In the genomic region with DNA sequence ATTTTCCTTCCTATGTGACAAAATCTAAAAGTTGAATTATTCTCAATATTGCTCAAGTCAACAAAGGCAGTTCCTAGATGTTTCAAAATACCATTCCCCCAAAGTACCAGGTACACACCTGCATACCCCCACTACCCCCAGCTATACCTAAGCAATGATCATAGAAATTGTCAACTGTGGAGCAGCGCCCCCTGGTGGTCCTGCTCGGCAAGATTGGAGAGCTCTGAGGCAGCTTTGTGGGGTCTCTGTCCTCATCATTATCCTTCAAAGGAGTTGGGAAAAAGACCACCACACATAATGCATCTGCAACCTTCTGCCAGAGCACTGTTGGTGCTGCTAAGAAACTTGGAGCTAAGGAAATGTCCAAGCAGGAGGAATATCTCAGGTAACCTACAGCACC, we compare ENCODE assay signal across 9 mouse cellular contexts. TPM values are rescaled to one million over a fixed set of nuclear protein-coding genes. Genes with fewer than 3 reads are reported as not detected.
DNase-seq lines count a peak whose midpoint lies in the region; ATAC-seq and TF ChIP-seq lines count a peak whose summit lies in the region.
"Had no signal": no experiment of that assay in that cellular context is flagged by ENCODE, and none has a peak within 500 bp of the region (broad histone marks: within the 10 kb centered on the region; RNA-seq: fewer than 3 reads in every experiment).

No protein-coding gene starts in this region.

- H3K4me1 ChIP-seq in MEL (ENCODE audit: control insufficient read depth in 1 of 2, insufficient read depth in 2 of 2, low read length in 2 of 2): no peaks in the 10 kb centered on the region
- H3K4me1 ChIP-seq: embryonic facial prominence, embryonic 13.5 days had no signal

- TF ChIP-seq POLR2A in MEL (IDR thresholded peaks at IDR 0.05; ENCODE audit: control insufficient read depth in 1 of 2, insufficient read depth in 1 of 2, low read depth in 1 of 2, low read length in 2 of 2, poor library complexity in 1 of 2): no peak

- no peaks in the 10 kb centered on the region for H3K36me3 ChIP-seq in MEL (ENCODE audit: control insufficient read depth in 1 of 2, insufficient read depth in 2 of 2, low read length in 2 of 2)
- H3K36me3 ChIP-seq: embryonic facial prominence, embryonic 13.5 days had no signal

- peak; percentile 48 for TF ChIP-seq RAD21 in MEL (IDR thresholded peaks at IDR 0.05; ENCODE audit: low read depth, low read length)

- peak; percentile 71 to 92 (median 84) for TF ChIP-seq CTCF in MEL (IDR thresholded peaks at IDR 0.05 in 2 of 3, conservative IDR thresholded peaks at IDR 0.05 in 1 of 3; ENCODE audit: control insufficient read depth in 1 of 3, insufficient read depth in 1 of 3, low read depth in 2 of 3, low read length in 3 of 3, poor library complexity in 1 of 3, severe bottlenecking in 1 of 3)

- H3K9ac ChIP-seq in MEL (ENCODE audit: control insufficient read depth, low read depth, low read length, poor library complexity, severe bottlenecking): no peak overlapping the region
- H3K9ac ChIP-seq: embryonic facial prominence, embryonic 13.5 days had no signal

- H3K27me3 ChIP-seq in MEL (ENCODE audit: control insufficient read depth in 1 of 2, insufficient read depth in 2 of 2, low read length in 2 of 2): peaks cover 0 to 5% of the 10 kb centered on the region in 2 experiments; a peak in 2 of 4 replicates
- H3K27me3 ChIP-seq: embryonic facial prominence, embryonic 13.5 days had no signal

- no peaks in the 10 kb centered on the region for H3K79me2 ChIP-seq in MEL (ENCODE audit: control insufficient read depth, insufficient read depth, low read length, poor library complexity)

- intact Hi-C loops in heart, postnatal 25 days (cut with DNase I): loop anchor here (1.0 kb wide), 2 partner anchors 35 to 187 kb away; no protein-coding TSS in a partner anchor

- no peaks in the 10 kb centered on the region for H3K9me3 ChIP-seq in MEL (replicated peaks; ENCODE audit: insufficient read depth, low read length)
- H3K9me3 ChIP-seq: embryonic facial prominence, embryonic 13.5 days had no signal

- DNase-seq in heart, adult 8-10 months (ENCODE audit: low spot score): peak; percentile 12
- no peak for DNase-seq in heart, postnatal 25 days (ENCODE audit: low spot score)
- DNase-seq in 3T3-L1 (ENCODE audit: low read depth, low spot score) (peak; percentile 22), MEL (ENCODE audit: low read depth, low spot score) (peak; percentile 24)
- peak; percentile 78 for DNase-seq in kidney, postnatal 10 days
- DNase-seq in mesoderm, embryonic 11.5 days (ENCODE audit: low read depth, low spot score): peak; percentile 56
- DNase-seq in urinary bladder, postnatal 25 days (ENCODE audit: low spot score): peak; percentile 39

- ATAC-seq in common myeloid progenitor, adult 5-6 weeks (replicated peaks; ENCODE audit: low read depth, poor library complexity, severe bottlenecking): peak; percentile 52; the same call in 1 of the 2 replicates

- no peak overlapping the region for H3K4me3 ChIP-seq in MEL (ENCODE audit: control insufficient read depth in 1 of 2, insufficient read depth in 1 of 2, low read depth in 2 of 2, low read length in 2 of 2)
- H3K4me3 ChIP-seq: embryonic facial prominence, embryonic 13.5 days had no signal

- no peak for TF ChIP-seq EP300 in MEL (IDR thresholded peaks at IDR 0.05; ENCODE audit: low read depth in 1 of 2, low read length in 2 of 2)

- no peak overlapping the region for H3K27ac ChIP-seq in MEL (ENCODE audit: control insufficient read depth, low read depth, low read length)
- H3K27ac ChIP-seq: embryonic facial prominence, embryonic 13.5 days had no signal

TF ChIP-seq in MEL, 35 proteins besides CTCF, POLR2A, EP300 and RAD21:
- peak; percentile 61 for TF ChIP-seq SMC3 (IDR thresholded peaks at IDR 0.05; ENCODE audit: low read depth, low read length)
- no peak for TF ChIP-seq JUND (IDR thresholded peaks at IDR 0.05; ENCODE audit: low read depth, low read length)
TF ChIP-seq in MEL: peak in this region for 1.

RNA-seq across cellular contexts. Expression of a gene that starts 46.4 kb away (rescaled TPM):
- 1 to 10 TPM in 1 of 4 experiments, under 1 TPM in 3; 0.16 to 1.2 (median 0.64) TPM for total RNA-seq in heart, adult 8-10 months (2022)
- under 1 TPM; 0.31 TPM for total RNA-seq in heart, postnatal 25 days (2021)
- not detected in 2 replicates for total RNA-seq in MEL (2012; rRNA removed)
- polyA plus RNA-seq in MEL (2012; ENCODE audit: insufficient read depth in 1 of 2, insufficient read length in 2 of 2, low read depth in 1 of 2, low replicate concordance in 2 of 2, missing spikeins in 1 of 2): not detected
- total RNA-seq in common myeloid progenitor, adult 5-6 weeks (2017): 0.05 TPM in 1 of 2 replicates, not detected in the other

RNA-seq across cellular contexts. Expression of a gene that starts 56.5 kb away (rescaled TPM):
- 10 to 100 TPM; 86.4 to 90.4 (median 88.2) TPM for total RNA-seq in heart, adult 8-10 months (2022)
- total RNA-seq in heart, postnatal 25 days (2021): 10 to 100 TPM; 67.2 to 69.3 TPM
- total RNA-seq in MEL (2012; rRNA removed): 28.5 and 35.4 TPM in 2 replicates
- polyA plus RNA-seq in MEL (2012; ENCODE audit: insufficient read depth in 1 of 2, insufficient read length in 2 of 2, low read depth in 1 of 2, low replicate concordance in 2 of 2, missing spikeins in 1 of 2): 10 to 100 TPM in 1 of 2 experiments, not detected in 1; 67.0 TPM
- 38.9 and 54.0 TPM in 2 replicates for total RNA-seq in common myeloid progenitor, adult 5-6 weeks (2017)
